Mouse (Mus musculus) kidney, adult 2 months (tissue): ENCODE measurements around the gene Mlx.

Experiments used
- CTCF ChIP-seq: fragments of 200-500 bp; conservative IDR thresholded peaks from 2 replicates; pipeline ENCODE4 v1.5.1; 2011; ENCODE audit warnings: low read depth, mild to moderate bottlenecking, control low read depth, low read length, moderate library complexity, mixed read lengths; ENCODE audit not compliant: insufficient read depth, insufficient read length
- POLR2A ChIP-seq: fragments of 200-500 bp; IDR thresholded peaks from one replicate; pipeline ENCODE4 v1.6.1; 2011; ENCODE audit warnings: low read depth, low read length, control low read depth

DNA sequence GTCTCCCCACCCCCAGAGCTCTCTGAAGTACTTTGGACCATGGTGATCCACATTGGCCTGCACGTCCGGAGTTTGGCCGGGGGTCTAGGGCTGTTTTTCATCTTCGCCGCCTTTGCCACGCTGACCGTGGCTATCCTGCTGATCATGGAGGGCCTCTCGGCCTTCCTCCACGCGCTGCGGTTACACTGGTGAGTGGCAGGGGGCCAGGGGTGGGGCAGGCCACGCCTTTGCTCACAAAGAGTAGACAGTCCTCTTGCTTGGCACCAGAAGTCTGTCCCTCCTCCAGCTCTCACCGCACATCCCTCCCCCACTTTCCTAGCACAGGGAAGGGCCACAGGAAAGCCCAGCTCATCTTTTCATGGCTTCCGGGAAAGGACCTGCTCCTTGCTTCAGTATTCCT, 31.7 kb upstream of the Mlx start:
- no peak for TF ChIP-seq CTCF
- TF ChIP-seq POLR2A = no peak
